Mouse (Mus musculus) B cell, adult 2 months (primary cell): Measurements from ENCODE around the gene Gm28308.
A peak's percentile ranks its signal among the peaks of the same experiment; 100 is the strongest.

Experiments used
- DNase-seq, 2 experiments: peaks; one replicate each; pipeline ENCODE4 v3.0.0; 2022

The Gm28308 gene

DNA sequence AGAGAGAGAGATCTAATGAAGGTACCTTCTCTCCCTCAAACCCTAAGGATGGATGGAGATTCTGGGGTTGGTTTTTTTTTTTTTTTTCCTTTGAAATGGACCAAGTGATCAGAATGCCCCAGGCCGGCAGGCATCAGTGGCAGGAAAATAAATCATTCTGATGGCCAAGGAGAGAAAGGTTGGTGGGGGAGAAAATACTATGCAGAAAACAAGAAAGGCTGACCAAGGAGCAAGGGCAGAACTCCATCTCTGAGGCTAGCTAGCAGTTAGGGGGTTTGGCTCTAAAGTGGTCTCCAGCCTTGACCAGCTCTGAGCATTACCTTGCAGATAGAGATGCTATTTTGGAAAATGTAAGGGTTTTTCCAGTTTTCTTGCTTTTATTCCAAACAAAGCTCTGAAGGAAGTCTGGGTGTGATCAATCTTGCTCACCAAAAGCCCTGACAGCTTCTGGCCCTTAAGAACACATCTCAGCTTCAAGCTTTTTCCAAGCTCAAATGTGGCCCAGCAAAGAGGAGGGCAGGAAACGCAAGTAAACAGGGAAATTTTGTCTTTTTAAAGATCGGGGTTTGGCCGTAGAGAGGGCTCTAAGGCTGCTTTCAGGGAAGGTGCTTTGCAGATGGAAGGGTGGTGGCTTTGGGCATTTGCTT lies 46.6 kb downstream of the Gm28308 start:
- no peak for DNase-seq

DNA sequence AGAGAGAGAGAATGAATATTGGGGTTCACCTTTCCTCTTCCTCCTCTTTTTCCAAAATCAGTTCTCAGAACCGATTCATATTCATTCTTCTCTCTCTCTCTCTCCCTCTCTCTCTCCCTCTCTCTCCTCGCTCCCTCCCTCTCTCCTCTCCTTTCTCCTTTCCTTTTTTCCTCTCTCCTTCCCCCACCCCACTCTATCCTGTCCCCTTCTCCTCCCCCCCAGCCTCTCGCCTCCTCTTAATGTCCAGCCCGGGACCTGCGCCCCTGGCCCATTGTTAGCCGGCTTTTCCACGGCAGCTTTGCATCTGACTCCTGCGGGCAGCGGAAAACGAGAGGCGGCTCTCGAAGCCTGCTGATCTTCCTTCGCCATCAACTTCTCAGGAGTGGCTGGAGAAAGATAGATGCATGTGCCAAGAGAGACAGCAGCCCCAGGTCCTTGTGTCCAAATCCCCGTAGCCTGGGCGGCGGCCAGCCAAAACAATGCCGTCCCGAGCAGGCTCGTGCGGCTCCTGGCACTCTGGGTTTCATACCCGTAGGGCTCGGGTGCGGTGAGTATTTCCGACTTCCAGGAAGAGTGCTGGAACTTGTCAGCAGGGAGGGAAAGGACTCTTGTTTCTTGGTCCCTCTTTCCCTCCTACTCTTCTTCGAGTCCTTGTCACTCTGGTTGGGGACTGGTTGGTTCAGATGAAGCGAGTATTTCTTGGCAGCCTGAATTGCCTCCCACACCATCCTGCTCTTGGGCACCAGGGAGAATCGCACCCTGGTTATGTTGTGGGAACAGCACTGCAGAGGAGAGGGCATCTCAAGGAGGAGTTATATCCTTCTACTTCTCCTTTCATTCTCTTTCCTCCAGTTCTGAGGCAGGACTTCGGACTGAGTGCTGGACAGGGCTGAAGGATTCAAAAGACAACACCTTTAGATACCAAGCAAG lies 47.4 kb downstream of the Gm28308 start:
- DNase-seq, result no peak

DNA sequence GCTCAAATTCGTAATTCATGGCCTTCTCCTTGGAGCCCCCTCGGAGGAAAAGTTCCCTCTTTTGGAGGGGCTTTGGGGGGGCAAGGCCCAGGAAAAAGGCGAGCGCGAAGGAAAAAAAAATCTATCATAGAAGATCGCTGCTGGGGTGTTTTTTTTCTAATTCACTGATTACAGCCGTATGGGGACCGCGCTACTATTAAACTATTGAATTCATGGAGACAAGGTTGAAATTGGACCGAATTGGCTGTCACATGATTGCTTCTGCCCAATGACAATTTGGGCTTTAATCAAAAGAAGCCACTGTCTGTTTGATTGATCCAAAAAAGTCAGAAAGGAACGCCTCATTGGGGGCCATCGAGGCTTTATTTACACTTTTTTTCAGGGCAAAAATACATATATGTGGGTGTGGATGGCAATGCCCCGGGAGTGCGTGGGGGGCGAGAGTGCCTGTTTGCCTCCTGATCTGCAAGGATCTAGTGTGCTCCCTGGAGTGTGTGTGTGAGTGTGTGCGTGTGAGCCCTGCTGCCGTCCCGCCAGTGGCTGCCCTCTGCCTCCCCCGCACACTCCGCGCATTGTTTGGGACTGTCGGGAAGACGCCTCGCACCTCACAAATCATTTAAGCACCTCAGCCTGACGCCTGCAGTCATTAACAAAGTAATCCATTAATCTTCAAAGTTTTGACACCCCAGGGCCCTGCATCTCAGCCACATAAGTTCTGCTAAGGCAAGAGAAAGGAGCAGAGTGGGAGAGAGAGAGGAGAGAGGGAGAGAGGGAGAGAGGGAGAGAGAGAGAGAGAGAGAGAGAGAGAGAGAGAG lies 48.3 kb downstream of the Gm28308 start, which contains the start of gene Hoxa2:
Gene Hoxa2 (minus strand): TSS at position 206 of the 815 bp plus-strand sequence.
- DNase-seq, result no peak

DNA sequence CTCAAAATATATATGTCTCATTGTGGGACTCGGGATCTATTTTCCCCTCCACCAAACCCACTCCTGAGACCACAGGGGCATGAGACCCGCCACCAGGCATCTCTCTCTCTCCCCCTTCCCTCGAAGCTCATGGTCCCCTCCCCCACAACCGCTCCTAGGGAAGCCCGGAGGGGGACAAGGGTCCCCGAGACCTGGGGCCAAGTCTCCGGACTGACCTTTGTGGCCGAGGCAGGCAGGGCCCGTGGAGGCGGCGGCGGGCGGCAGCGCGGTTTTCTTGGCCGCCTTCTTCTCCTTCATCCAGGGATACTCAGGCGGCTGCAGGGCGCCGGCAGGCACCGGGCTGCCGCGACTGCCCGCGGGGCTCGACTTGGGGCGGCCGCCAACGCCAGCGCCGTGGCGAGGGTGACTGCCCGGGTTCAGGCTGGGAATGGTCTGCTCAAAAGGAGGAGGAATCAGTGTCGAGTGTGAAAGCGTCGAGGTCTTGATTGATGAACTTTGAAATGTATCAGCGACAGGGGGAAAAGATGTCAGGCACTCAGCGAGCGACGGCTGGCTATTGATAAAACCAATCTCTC lies 49.0 kb downstream of the Gm28308 start:
- no peak for DNase-seq

DNA sequence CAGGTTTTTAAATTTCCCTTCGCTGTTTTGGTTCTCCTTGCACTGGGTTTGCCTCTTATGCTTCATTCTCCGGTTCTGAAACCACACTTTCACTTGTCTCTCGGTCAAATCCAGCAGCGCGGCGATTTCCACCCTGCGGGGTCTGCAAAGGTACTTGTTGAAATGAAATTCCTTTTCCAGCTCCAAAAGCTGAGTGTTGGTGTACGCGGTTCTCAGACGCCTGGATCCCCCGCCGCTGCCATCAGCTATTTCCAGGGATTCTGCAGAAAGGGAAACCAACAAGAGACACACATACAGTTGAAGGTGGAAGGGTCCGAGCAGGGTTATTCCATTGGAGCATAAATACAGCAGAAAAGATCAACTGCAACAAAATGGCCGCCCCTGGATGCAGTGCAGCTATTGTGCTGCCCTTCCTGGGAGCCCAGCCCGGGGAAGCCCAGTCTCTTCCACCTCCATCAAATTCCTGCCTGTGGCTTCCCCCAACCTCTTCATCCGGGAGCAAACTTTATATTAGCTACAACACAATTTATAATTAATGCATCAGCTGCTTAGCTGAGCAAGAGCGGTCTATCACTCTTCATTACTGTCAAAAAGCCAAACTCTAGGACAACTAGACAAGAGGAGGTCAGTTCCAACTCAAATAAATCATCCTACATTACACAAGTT lies 49.6 kb downstream of the Gm28308 start:
- no peak for DNase-seq

DNA sequence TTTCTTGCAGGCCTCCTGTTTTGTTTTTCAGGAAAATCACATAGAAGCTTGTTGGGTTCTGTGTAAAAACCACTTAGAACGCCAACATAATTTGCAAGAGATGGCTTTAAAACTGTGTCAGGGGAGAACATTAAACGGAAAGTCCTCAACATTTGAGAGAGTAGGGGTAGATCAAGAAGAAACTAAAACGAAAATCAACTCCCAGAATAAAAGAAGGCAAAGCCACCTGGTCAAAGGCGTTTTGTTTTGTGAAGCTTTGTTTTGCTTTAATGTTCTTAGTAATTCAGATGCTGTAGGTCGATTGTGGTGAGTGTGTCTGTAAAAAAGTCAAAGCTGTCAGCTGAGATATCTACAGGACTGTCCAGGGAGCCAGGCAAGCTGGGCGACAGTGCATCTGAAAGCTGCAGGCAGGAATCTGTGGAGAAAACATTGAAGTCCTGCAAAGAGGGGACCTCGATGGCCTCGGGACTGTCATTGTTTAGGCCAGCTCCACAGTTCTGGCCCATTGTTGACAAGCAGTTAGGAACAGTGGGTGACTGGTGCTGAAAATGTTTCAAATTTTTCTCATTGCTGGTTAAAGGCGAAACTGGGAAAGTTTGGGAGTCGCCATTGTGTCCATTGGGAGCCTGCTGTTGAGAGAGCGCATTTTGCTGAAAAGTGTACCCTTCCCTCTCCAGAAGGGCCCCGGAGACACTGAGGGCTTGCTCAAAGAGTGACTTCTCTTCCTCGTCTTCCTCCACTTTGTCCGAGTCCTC lies 50.4 kb downstream of the Gm28308 start:
- no peak for DNase-seq

DNA sequence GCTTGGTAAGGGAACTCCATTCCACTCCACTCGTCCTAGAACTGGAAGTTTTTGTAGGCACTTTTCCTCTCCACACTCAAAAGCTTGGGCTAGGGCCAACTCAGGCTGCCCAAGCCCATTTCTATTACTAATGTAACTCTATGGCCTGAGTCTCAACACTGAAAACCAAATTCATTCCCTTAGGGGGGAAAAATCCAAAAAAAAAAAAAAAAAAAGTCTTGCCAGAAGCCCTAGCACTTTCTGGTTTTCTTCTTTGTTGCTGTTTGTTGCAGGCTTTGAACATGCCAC lies 51.1 kb downstream of the Gm28308 start:
- DNase-seq, result no peak

DNA sequence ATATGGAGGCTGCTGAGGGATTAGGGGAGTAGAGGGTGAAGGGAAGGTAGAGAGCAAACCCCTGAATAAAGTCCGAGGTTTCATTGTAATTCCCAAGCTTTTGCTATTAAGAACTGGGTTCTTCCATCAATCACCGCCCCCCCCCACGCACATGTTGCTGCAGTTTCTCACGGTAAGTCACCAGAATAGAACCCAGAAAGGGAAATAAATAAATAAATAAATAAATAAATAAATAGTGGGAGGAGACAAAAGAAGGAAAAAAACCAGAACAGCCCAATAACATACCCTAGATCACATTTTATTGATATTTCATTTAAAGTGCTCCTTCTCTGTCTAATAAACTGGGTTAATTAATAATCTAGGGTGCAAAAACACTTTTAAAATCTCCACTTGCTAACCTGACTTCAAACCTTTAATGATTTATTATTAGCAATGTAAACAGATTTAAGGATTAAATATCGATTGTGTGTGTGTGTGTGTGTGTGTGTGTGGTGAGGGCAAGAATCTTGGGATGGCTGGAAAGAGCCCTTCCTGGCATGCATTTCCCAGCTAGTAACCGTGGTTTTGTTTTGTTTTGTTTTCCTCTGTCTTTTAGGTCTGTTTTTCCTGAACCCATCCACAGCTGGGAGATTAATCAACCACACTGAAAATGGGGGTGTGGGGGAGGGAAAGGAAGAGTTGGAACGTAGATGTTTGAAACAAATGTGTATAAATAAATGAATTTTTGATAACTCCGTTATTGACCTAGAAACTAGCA lies 51.6 kb downstream of the Gm28308 start:
- no peak for DNase-seq

DNA sequence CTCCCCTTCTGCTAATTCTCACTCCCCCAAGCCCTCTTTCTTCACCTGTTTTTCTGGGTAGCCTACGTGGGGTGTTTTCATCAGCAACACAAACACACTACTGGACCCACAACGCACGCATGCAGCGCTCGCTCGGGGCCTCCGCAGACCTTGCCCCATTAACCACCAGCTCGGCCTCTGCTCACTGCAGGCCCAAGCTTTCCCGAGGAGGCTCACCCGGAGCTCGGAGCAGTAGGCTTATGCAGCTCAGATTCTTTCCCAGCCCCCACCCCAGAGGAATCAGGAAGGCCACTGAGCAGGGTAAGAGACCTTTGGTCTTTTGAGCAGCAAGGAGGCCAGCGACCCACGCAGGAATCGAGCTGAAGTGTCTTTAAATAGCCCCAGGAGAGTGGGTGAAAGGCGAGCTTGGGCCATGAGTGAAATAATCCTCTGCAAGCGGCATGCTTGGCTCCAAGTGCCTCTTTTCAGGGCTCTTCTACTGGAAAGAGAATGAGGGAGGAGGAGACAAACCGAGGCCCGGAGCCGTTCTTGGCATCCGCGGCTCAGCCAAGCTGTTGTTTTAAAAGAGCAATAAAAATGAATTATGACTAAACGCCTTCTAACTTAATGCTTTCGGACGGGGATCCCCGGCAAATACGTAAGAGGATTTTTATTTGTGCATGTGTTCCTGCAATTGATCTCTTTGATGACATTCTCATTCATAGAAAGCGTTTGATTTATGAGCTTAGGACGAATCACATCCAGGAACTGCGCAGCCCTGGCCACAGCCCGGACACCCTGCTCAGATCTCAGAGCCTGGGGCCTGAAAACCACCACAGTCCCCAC lies 52.4 kb downstream of the Gm28308 start:
- DNase-seq, result no peak

DNA sequence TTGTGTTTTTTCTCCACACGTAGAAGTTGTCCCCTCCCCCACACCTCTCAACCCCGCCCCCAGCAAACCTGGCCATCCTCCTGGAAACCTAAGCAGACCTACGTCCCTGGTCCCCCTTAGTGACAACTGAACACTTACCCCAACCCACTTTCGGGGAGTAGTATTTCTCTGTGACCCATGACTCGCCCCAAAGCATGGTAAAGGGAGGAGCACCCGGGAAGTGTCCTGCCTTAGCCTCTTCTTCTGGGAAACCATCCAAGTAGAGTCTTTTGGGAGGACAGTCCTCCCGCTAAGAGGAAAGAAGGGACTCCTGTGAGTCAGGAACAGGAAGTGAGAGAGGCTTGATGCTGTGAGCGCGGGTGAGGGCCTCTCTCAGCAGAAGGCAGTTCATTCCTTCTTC lies 53.2 kb downstream of the Gm28308 start:
- DNase-seq, result no peak

DNA sequence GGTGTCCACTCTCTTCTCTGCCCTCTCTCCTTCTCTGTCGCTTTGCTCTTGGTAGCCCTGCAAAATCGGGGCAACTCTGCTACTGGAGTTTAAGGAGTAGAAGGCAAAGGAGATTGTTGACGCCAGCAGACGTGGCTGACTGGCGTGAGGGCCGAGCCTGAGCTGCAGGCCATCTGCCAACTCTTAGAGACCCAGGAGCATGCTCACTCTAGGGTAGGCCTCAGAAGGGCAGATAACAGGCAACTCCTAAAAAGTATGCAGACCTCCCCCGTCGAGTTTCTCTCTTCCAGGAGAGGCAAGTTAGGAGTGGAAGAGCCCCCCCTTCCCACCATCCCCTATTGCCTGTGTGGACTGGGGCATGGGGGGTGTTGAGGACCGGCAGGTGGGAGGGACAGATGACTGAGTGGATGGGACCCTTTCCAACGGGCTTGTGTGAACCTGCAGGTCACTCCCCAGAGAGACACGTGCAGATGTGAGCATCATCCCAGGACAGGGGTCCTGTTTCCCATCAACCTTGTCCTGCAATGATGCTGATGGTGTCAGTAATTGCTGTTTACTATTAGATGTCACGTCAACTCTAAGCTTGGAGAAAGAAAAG lies 53.9 kb downstream of the Gm28308 start:
- no peak for DNase-seq

DNA sequence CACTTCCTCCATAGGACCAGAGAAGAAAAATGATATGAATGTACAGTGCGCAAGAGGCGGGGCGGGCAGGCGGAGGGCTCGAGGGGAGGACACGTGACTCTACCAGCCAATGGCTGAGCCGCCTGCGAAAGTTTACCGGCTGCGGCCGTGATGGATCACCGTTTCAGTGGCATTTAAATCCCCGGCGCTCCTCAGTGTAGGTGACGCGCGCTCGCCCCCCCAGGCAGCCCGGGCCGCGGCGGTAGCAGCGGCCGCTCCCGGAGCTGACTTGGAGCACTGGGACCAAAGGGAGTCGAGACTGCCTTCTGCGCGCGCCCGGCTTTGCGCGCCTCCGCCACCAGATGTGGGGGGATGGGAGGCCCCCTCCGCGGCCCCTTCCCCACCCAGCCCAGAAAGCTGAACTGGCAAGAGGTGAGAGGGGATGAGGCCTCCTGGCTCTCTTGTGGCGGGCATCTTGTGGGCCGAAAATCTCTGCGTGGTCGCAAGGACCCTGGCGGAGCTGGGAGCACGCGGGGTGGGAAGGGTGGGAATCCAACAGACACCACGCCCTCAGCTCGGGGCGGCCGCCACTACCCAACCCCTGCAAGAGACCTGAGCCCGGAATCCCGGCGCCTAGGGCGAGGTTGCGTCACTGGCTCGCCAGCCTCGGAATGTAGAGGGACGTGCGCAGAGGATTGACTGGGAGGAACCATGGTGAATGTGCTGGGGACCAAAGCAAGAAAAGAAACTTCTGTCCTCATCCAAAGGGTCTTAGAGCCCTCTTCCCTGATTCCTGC lies 54.7 kb downstream of the Gm28308 start, which contains the start of gene Hoxa1:
Gene Hoxa1 (minus strand): TSS at position 42 of the 776 bp plus-strand sequence.
- DNase-seq, result peak; percentile 62 to 63

DNA sequence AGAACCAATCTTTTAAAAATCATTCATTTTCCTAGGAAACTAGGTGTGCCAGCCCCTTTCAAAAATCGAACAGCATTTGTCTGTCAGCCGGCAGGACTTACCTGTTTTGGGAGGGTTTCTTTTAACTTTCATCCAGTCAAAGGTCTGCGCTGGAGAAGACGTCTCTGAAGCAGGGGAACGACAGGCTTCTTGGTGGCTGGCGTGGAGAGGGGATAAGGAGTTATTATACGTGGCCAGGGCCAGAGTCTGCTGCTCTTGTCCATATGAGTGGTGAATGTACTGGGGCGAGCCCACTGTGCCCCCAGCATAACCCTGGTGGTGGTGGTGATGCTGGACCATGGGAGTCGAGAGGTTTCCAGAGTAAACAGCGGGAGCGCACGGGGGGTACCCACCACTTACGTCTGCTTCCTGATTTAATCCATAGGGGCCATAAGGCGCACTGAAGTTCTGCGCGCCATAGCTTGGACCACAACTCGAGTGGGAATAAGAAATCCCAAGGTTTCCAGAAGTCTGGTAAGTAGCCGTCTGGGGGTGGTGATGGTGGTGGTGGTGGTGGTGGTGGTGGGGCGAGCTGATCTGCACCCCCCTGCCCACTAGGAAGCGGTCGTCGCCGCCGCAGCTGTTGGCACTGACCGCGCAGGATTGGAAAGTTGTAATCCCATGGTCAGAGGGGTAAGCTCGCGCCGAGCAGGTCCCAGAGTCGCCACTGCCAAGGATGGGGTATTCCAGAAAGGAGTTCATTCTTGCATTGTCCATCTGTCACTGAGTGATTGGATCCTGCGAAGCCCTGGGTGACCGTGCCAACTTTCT lies 55.5 kb downstream of the Gm28308 start:
- no peak for DNase-seq

DNA sequence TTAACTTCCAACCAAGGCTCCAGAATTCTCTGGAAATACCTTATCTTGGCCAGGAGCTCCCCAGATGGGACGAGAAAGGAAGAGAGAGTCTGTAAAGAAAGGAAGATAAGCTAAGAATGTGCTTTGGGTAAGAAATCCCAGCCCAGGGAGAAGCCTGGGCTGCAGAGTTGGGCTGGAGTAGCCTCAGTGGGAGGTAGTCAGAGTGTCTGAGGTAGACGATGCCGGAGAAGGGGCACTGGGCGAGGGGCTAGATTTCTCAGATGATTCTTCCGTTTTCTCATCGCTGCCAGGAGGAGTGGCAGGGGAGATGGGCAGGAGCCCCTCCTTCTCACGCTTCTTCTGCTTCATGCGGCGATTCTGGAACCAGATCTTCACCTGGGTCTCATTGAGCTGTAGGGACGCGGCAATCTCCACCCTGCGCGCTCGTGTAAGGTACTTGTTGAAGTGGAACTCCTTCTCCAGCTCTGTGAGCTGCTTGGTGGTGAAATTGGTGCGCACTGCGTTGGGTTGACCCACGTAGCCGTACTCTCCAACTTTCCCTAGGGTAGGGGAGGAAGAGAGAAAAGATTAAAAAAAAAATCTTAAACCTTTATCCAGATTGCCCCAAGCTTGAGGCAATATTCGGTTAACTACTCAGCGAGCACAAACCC lies 56.5 kb downstream of the Gm28308 start:
- no peak for DNase-seq

DNA sequence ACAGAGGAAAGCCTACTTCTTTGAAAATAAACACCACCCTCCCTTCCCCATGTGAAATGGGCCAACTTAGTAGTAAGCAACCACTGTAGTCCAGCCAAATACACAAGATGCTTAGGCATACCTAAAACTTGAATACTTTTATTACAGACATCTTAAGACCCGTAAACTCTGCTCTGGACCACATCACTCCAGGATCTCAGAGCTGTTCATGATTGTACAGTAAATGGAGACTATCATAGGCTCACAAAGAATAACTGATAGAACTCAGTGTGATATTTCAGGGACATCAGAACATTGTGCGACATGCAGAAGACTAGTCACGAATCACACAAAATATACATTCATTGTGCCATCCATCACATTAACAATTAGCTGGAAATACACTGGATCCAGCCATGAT lies 57.7 kb downstream of the Gm28308 start:
- no peak for DNase-seq

DNA sequence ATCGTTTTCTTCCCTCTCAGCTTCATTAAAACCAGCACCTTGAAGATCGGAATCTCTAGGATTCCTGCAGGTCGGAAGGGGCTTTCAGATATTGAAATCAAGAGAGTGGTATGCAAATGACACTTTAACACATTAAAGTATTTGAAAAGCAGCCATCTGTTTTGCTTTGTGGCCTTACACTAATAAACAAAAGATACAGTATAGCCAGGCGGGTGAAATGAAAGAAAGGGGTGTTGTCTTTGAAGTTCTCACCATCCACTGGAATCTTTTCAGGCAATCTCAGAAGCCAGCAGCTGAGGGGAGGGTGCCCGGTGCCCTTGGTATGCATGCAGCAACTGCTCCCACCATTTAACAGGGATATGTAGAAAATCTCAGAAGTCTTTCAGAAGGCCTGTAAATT lies 59.1 kb downstream of the Gm28308 start:
- DNase-seq, result no peak

DNA sequence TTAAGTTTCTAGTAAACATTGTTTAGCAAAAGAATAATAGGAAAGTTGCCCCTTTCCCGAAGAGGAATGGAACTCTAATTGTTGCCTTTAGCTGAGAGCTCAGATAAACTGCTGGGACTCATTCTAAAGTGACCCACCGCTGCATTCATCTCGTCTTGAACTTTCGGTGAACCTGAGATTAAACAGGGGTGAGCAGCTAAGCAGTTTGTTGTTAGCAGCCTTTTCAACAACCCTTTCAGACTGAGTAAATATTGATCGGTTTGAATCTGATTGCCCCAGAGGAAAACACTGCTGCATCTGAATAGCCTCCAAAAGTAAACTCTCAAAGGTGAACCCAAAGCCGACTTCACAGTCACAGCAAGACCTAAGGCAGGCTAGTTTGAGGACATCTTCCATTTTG lies 59.9 kb downstream of the Gm28308 start:
- DNase-seq, result no peak
